Mouse (Mus musculus) lung, embryonic 16.5 days (tissue): ENCODE data around the gene Klhdc8a. TPM values are rescaled to one million over a fixed set of nuclear protein-coding genes. Genes with fewer than 3 reads are reported as not detected.

Experiments
- ATAC-seq: fragments of 200-750 bp; cut with Nextera tagmentation; 2 replicates; pipeline ENCODE4 v1.8.0; 2017; ENCODE audit warnings: low read depth, mild to moderate bottlenecking, moderate library complexity
- H3K27ac ChIP-seq: fragments of 300-500 bp; sonication (generic); 2 replicates; pipeline ENCODE4 v1.5.1; 2014; ENCODE audit warnings: mild to moderate bottlenecking, control low read depth, low read length
- H3K27me3 ChIP-seq: fragments of 300-500 bp; sonication (generic); 2 replicates; pipeline ENCODE4 v1.6.1; 2014; ENCODE audit warnings: low read depth, low read length, mixed read lengths; ENCODE audit not compliant: control insufficient read depth, insufficient read depth
- H3K36me3 ChIP-seq: fragments of 300-500 bp; sonication (generic); 2 replicates; pipeline ENCODE4 v1.6.1; 2014; ENCODE audit warnings: low read length; ENCODE audit not compliant: control insufficient read depth, insufficient read depth
- H3K4me1 ChIP-seq: fragments of 300-500 bp; sonication (generic); replicated peaks from 2 replicates; pipeline ENCODE4 v1.6.1; 2014; ENCODE audit warnings: low read length, mixed read lengths; ENCODE audit not compliant: control insufficient read depth, insufficient read depth
- H3K4me2 ChIP-seq: fragments of 300-500 bp; sonication (generic); 2 replicates; pipeline ENCODE4 v1.6.1; 2014; ENCODE audit warnings: low read depth, low read length, control low read depth
- H3K4me3 ChIP-seq: fragments of 300-500 bp; sonication (generic); 2 replicates; pipeline ENCODE4 v1.5.1; 2014; ENCODE audit warnings: mild to moderate bottlenecking, low read length, control low read depth
- H3K9ac ChIP-seq: fragments of 300-500 bp; sonication (generic); 2 replicates; pipeline ENCODE4 v1.6.1; 2014; ENCODE audit warnings: low read length, control low read depth
- H3K9me3 ChIP-seq: fragments of 300-500 bp; sonication (generic); 2 replicates; pipeline ENCODE4 v1.6.1; 2016; ENCODE audit warnings: low read length; ENCODE audit not compliant: control insufficient read depth
- whole genome bisulfite sequencing: fragments of 180-500 bp; shearing (Covaris S2); extraction: QIAGEN DNeasy Blood & Tissue Kit; methylation state at CpG from one replicate; pipeline ENCODE4 v1.1.7; 2014; 5-methylcytosine and 5-hydroxymethylcytosine counted together
- polyA plus RNA-seq: library from polyadenylated mRNA; unstranded; fragments of >200 nt; fragmentation: Nextera tagmentation; extraction: Ambion mirVana; gene quantifications from 2 replicates; pipeline ENCODE4 v1.2.1, GENCODE M21; 2015

Gene Klhdc8a
- polyA plus RNA-seq, 1 experiment from 2014 or later: 0.50 TPM

DNA sequence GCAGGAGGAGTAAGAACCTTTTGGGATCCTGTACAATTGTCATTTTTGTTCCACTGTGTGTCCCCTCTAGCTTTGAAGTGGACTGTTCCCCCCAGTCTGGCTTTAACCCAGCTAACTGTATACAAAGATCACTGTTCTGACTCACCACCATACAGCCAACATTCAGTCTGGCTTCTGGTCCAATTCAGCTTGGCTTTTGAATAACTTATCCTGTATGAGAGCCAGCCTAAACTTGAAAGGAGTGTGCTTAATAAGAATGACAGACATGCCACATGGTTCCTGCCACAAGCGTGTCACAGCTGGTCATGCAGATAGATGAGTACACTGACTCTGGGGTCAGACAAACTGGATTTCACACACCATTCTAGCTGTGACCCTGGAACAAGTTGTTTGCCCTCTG is 11.7 kb upstream of the Klhdc8a start:
- Histone ChIP-seq H3K27me3 (no peaks in the 10 kb centered on the region), H3K9ac (no peak overlapping the region), H3K4me1 (peaks cover 7% of the 10 kb centered on the region), H3K4me2 (no peak overlapping the region), H3K9me3 (no peaks in the 10 kb centered on the region), H3K27ac (no peak overlapping the region), H3K36me3 (no peaks in the 10 kb centered on the region), H3K4me3 (no peak overlapping the region)
- 68% methylated on average over 1 of the region's 1 CpGs for whole genome bisulfite sequencing
- peak; percentile 30; the same call in 1 of the 2 replicates for ATAC-seq

DNA sequence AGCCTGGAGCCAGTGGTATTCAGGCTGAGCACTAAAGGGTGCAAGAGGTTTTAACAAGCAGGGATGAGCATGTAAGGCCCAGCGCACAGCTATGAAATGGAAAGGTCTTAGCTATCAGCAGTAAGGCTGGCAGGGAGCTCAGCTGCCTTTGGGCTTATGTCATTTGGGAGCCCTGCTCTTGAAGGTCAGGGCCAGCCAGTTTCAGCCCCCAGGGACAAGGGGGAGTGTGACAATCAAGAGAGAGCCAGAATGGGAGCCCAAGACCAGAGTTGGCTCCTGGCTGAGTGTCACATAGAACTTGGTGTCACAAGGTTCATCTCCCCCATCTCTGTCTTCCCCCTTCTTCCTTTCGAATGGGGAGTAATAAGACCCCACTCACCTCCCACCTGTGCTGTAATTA is 11.0 kb upstream of the Klhdc8a start:
- peaks cover 14% of the 10 kb centered on the region for H3K4me1 ChIP-seq
- WGBS: 67% methylated on average over 2 of the region's 2 CpGs
- no peak overlapping the region for H3K4me3 ChIP-seq
- H3K4me2 ChIP-seq: no peak overlapping the region
- ATAC-seq: no peak
- H3K36me3 ChIP-seq: no peaks in the 10 kb centered on the region
- H3K27me3 ChIP-seq: no peaks in the 10 kb centered on the region
- no peak overlapping the region for H3K9ac ChIP-seq
- no peak overlapping the region for H3K27ac ChIP-seq
- H3K9me3 ChIP-seq: no peaks in the 10 kb centered on the region

DNA sequence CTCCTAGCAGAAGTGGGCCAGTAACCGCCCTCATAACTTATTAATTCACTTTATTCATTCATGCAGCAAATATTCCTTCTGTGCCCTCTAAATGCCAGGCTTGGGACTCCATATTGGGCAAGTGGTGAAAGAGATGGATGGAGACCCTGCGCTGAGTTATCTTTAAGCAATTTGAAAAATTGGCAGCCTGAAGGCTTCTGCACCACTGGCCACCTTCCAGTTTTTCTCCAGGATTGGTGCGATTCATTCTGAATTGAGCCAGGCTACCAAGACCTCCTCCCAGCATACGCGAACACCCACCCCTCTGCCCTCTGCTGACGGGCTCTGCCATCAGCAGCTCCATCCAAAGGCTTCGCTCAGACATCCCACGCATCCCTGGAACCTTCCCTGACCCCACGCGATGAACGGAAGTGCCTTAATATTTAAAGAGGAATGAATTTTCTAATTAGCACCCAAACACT is 10.4 kb upstream of the Klhdc8a start:
- Histone ChIP-seq H3K4me3 (no peak overlapping the region), H3K9ac (no peak overlapping the region), H3K27ac (no peak overlapping the region), H3K4me2 (no peak overlapping the region), H3K4me1 (peaks cover 20% of the 10 kb centered on the region), H3K27me3 (no peaks in the 10 kb centered on the region), H3K36me3 (no peaks in the 10 kb centered on the region), H3K9me3 (no peaks in the 10 kb centered on the region)
- ATAC-seq: no peak
- 27% methylated on average over 11 of the region's 11 CpGs for WGBS

DNA sequence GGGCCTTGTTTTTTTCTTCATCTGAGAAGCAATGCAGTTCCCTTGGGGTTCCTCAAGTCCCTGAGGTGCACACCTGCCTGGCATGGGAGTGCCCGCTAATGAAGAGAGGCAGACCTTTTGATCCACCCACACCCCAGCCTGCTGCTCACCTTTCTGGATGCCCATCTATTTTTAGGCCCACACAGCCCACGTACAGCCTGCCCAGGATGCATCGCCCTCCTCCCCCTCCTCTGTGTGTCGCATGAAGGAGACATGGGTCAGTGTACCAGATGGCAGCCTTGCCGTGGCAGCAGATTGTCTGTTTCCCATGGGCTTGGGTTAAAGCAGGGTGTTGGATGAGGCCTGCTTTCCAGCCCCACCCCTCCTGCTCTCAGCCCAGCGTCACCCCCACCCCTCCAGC is 8.5 kb upstream of the Klhdc8a start:
- H3K9ac ChIP-seq: no peak overlapping the region
- no peak overlapping the region for H3K27ac ChIP-seq
- H3K9me3 ChIP-seq: no peaks in the 10 kb centered on the region
- no peaks in the 10 kb centered on the region for H3K36me3 ChIP-seq
- no peak overlapping the region for H3K4me3 ChIP-seq
- no peaks in the 10 kb centered on the region for H3K27me3 ChIP-seq
- H3K4me2 ChIP-seq: no peak overlapping the region
- 73% methylated on average over 6 of the region's 6 CpGs for whole genome bisulfite sequencing
- H3K4me1 ChIP-seq: peaks cover 23% of the 10 kb centered on the region
- no peak for ATAC-seq

DNA sequence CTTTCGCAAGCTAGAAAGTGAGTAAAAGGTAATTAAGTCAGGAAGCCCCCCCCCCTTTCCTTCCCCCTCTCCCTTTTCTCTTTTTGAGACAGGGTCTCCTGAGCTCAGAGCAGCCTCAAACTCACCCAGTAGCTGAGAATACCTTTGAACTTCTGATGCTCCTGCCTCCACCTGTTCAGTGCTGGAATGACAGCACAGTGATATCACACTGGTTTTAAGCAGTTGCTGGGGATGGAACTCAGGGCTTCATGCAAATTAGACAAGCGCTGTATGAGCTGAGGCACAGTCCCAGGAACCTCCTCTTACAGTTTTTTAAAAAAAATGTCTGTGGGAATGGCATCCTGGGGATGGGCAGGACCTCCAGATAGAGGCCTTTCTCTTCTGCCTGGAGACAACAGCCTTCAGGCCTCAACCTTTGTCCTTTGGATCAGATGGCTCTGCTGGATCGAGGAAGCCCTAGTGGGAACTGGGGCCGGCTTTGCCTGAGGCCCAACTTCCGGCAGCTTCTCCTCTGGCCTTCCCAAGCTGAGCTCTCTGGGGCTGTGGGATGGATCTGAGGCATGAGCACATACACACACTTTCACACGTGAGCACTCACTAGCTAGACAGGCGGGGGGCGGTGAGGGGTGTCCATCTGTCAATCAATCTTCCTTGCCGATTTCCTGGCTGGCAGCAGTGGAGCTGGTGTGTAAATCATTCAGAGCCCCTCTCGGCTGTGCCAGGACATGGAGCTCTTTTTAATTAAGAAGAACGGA is 7.3 kb upstream of the Klhdc8a start:
- H3K9me3 ChIP-seq: no peaks in the 10 kb centered on the region
- peaks cover 31% of the 10 kb centered on the region for H3K4me1 ChIP-seq
- H3K36me3 ChIP-seq: no peaks in the 10 kb centered on the region
- WGBS: 58% methylated on average over 11 of the region's 11 CpGs
- H3K27ac ChIP-seq: peak overlapping the region; percentile 89
- H3K27me3 ChIP-seq: no peaks in the 10 kb centered on the region
- ATAC-seq: no peak
- H3K9ac ChIP-seq: no peak overlapping the region
- no peak overlapping the region for H3K4me3 ChIP-seq
- H3K4me2 ChIP-seq: no peak overlapping the region

DNA sequence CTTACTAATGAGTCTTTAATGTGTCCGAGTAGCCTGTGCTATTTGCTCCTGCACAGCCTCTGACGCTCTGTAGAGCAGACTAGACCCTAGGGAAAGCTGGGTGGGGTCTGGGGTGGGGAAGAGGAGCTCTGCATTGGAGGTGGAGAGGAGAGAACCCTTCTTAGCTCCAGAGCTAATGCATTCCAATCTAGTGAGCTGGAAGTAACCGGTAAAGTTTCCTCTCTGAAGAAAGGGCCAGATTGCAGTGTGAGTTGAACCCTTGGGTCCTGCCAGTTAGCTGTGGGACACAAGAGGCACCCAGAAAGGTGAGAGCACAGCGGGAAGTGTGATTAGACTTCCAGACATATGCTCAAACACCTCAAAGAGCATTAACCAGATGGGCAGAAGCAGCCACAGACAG is 6.7 kb upstream of the Klhdc8a start:
- no peaks in the 10 kb centered on the region for H3K36me3 ChIP-seq
- no peak for ATAC-seq
- peak overlapping the region; percentile 89 for H3K27ac ChIP-seq
- 45% methylated on average over 4 of the region's 4 CpGs for WGBS
- no peak overlapping the region for H3K4me2 ChIP-seq
- H3K4me3 ChIP-seq: no peak overlapping the region
- H3K4me1 ChIP-seq: peaks cover 37% of the 10 kb centered on the region
- H3K9ac ChIP-seq: no peak overlapping the region
- H3K27me3 ChIP-seq: no peaks in the 10 kb centered on the region
- H3K9me3 ChIP-seq: no peaks in the 10 kb centered on the region

DNA sequence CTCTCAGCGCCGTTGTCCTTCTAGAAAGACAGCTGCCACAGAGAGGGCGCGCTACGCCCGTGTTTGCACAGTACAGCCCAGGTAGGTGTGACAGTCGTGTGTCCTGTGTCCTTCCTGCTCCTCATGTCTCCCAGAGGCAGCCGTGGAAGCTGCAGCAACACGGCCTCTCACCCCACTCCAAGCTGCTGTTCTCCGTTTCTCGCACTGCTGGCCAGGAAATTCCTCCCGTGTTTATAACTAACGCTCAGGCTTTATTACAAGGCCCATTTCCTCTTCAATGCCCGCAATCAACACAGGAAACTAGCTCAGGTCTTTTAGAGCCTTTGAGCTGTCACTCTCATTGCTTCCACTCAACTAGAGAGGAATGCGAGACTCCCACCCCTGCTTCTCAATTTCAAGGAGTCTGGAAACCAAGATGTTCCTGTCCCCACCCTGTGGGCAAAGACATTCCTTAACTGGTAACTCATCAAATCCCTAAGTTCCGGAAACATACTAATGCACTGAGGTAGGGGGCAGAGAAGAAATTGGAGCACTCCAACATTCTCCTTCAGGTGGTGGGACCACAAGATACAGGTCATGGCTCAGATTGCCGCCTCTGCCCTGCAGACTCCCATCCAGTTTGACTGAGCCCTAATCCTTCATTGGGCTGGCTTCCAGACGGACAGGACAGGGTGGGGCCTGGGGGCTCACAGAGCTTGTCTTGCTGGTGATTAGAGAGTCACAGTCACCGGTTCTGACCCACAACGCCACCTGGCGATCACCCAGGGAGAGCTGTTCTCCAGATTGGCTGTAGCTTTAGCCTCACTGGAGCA is 5.9 kb upstream of the Klhdc8a start:
- no peak overlapping the region for H3K4me3 ChIP-seq
- peak; percentile 50 for ATAC-seq
- 16% methylated on average over 21 of the region's 21 CpGs for WGBS
- peak overlapping the region; percentile 89 for H3K27ac ChIP-seq
- no peaks in the 10 kb centered on the region for H3K9me3 ChIP-seq
- peaks cover 37% of the 10 kb centered on the region for H3K4me1 ChIP-seq
- peak overlapping the region; percentile 34; the same call in 1 of the 2 replicates for H3K9ac ChIP-seq
- H3K4me2 ChIP-seq: peak overlapping the region; percentile 28
- H3K27me3 ChIP-seq: no peaks in the 10 kb centered on the region
- H3K36me3 ChIP-seq: no peaks in the 10 kb centered on the region

DNA sequence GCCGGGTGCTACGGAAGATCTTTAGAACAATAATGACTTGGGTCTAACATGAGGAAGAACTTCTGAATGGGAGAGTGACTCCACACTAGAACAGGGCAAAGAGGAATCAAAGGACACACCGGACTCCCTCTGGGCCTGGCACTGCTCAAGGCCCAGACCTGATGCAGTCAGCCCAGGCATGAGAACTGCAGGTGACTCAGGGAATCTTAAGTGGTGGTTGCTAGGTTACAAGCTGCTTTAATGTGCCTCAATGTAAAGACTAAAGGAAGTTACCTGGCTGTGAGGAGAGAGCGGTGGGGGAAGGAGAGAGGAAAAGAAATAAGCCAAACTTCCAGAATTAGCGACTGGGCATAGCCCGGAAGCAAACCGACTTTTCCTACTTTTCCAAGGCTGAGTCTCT is 2.9 kb upstream of the Klhdc8a start:
- Histone ChIP-seq H3K4me2 (no peak overlapping the region), H3K4me1 (peaks cover 49% of the 10 kb centered on the region), H3K9me3 (no peaks in the 10 kb centered on the region), H3K27me3 (peaks cover 8% of the 10 kb centered on the region; the same call in 1 of the 2 replicates), H3K9ac (no peak overlapping the region), H3K27ac (peak overlapping the region; percentile 64), H3K4me3 (no peak overlapping the region), H3K36me3 (no peaks in the 10 kb centered on the region)
- peak; percentile 61 for ATAC-seq
- WGBS: 49% methylated on average over 7 of the region's 7 CpGs

DNA sequence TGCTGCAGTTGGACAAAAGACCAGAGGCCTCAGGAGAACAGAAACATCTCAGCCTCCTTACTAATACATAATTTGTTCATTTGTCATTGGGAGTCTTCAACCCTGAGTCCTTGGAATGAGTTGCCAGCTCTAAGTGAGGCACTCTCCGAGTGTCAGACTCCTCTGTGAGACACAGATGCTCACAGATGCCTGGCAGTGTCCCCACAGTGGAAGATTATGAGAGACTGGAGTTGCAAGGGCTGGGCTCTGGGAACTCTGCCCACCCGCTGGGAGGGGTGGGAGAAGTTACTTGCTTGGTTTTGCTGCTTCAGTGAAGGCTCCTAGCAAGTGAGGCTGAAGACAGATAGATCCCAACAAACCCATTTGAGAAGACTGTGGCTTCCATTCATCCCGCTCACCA is 2.4 kb upstream of the Klhdc8a start:
- Histone ChIP-seq H3K36me3 (no peaks in the 10 kb centered on the region), H3K9me3 (no peaks in the 10 kb centered on the region), H3K4me2 (no peak overlapping the region), H3K27ac (peak overlapping the region; percentile 62), H3K27me3 (peaks cover 8% of the 10 kb centered on the region; the same call in 1 of the 2 replicates), H3K9ac (no peak overlapping the region), H3K4me3 (no peak overlapping the region), H3K4me1 (peaks cover 49% of the 10 kb centered on the region)
- WGBS: 42% methylated on average over 3 of the region's 3 CpGs
- ATAC-seq: peak; percentile 11; the same call in 1 of the 2 replicates
